Mouse (Mus musculus): ENCODE results near the gene Zranb3. TPM values are rescaled to one million over a fixed set of nuclear protein-coding genes. Genes with fewer than 3 reads are reported as not detected.
"Not testable (repeated sequence)": the region's sequence is repeated elsewhere in the genome, so short reads cannot be mapped to it uniquely, and the experiment has no call there.

Zranb3 gene
- total RNA-seq, 1 experiment from 2014 or later: 23.0 TPM

DNA sequence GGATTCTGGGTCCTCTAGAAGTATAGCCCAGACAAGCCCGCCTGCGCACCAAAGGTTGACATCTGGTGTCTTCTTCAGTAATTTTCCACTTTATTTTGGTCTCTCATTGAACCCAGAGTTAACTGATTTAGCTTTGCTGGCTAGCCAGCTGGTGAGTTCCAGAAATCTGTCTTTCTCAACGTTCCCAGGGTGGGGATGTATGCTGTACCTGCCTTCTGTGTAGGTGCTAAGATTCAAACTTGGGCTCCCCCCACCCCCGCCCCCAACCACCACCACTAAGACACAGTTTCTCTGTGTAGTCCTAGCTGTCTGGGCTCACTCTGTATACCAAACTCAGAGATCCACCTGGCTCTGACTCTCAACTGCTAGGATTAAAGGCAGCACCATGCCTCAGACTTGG is 128.8 kb downstream of the Zranb3 start:
- no peak for ATAC-seq (replicated peaks in 1 of 2; ENCODE audit: insufficient read depth in 1 of 2, low FRiP score in 2 of 2, low TSS enrichment in 1 of 2, low read depth in 1 of 2, poor library complexity in 2 of 2, severe bottlenecking in 2 of 2)

DNA sequence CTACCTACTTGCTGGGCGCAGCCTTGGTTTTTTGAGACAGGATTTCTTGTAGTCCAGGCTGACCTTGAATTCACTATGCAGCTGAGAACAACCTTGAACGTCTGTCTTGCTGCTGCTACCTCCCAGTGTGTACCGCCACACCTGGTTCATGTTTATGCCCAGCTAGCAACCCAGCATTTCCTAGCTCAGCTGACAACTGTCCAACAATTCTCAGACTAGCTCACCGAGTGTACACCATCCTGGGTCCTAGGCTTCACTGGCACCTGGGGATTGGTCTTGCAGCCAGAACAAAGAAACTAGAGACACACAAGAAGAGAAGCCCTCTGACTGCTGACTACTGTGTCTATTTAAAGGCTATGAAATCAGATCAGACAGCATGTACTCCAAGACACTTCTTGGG is 132.0 kb downstream of the Zranb3 start:
- no peak for ATAC-seq (replicated peaks in 1 of 2; ENCODE audit: insufficient read depth in 1 of 2, low FRiP score in 2 of 2, low TSS enrichment in 1 of 2, low read depth in 1 of 2, poor library complexity in 2 of 2, severe bottlenecking in 2 of 2)

DNA sequence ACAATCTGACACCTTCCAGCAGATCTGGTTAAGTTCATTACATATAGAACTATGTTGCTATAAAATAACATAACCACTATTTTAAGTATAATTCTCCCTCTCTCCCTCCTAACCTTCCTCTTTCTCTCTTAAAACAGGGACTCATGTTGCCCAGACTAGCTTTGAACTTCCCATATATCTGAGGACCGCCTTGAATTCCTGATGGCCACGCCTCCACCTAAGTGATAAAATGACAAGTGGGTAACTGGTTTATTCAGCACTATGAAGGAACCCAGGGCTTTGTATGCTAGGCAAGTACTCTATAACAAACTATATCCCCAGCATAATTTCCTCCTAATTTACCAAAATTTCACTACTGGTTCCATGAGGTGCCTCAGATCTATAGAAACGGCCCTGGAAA is 139.5 kb downstream of the Zranb3 start:
- no peak for ATAC-seq (replicated peaks in 1 of 2; ENCODE audit: insufficient read depth in 1 of 2, low FRiP score in 2 of 2, low TSS enrichment in 1 of 2, low read depth in 1 of 2, poor library complexity in 2 of 2, severe bottlenecking in 2 of 2)

DNA sequence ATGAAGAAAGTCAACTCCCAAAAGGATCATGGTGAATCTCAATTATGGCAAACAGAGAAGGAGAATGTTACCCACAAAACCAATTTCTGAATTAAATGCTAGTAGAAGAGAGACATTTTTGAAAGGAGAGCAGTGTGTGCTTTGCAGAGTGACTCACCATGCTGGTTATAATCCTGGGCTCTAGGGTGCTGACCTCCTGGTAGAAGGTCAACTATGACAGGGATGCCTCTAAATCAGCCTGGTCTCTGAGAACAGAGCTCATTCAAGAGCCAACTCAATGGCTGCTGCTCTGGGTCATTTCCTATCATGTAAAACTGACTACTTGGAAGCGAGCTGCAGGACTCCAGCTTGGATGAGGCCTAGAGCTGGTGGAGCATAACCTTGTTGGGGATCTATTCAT is 141.7 kb downstream of the Zranb3 start:
- ATAC-seq (replicated peaks in 1 of 2; ENCODE audit: insufficient read depth in 1 of 2, low FRiP score in 2 of 2, low TSS enrichment in 1 of 2, low read depth in 1 of 2, poor library complexity in 2 of 2, severe bottlenecking in 2 of 2): no peak

DNA sequence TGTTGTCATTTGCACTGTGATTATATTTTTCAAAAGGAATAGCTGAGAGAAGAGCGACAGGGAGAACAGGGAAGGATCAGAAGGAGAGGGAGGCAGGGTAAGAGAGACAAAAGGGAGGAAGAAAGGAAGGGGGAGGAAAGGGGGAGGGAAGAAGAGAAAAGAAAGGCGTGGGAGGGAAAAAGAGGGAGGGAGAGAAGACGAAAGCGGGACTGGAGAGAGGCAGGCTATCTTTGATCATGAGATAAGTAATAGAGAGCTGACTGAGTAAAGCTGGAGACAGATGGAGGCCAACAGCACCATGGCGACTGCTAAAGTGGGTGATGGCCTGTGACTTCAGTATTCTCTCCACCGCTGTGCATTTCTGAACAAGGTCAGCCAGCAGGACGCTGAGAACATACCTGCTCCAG is 143.5 kb downstream of the Zranb3 start:
- no peak for ATAC-seq (replicated peaks in 1 of 2; ENCODE audit: insufficient read depth in 1 of 2, low FRiP score in 2 of 2, low TSS enrichment in 1 of 2, low read depth in 1 of 2, poor library complexity in 2 of 2, severe bottlenecking in 2 of 2)

DNA sequence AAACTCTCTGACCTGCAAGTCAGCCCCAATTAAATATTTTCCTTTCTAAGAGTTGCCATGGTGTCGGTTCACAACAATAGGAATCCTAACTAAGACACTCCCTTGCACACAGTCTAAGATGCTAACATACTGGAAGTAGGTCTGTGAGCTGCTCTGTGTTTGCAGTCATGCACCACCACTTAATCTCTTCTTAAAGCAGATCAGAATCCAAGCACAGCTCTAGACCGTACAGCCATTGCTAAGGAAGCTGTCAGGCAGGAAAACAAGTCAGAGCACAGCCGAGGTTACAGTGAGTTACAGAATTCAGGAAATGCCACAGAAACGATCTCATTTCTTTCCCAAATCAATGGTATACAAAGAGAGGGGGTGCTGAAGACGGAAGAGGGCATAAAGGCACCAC is 144.0 kb downstream of the Zranb3 start:
- ATAC-seq (replicated peaks in 1 of 2; ENCODE audit: insufficient read depth in 1 of 2, low FRiP score in 2 of 2, low TSS enrichment in 1 of 2, low read depth in 1 of 2, poor library complexity in 2 of 2, severe bottlenecking in 2 of 2): no peak

DNA sequence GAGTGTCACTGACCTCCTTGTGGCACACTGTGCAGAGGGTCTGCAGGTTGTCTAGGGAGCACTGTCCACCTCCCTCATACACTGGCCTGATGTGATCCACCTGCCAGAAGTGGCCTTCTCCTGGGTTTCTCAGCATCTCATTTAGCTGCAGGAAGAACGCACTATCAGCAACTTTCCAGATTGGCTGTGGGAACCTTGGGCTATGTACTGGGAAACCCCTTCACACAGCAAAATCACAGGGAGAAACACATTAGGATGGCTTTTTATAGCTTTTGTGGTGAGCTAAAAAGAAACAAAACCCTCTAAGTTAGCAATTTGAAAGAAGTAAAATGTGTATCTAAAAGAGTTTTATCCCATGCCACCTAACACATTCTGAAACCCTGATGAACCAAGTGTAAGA is 146.3 kb downstream of the Zranb3 start:
- no peak for ATAC-seq (replicated peaks in 1 of 2; ENCODE audit: insufficient read depth in 1 of 2, low FRiP score in 2 of 2, low TSS enrichment in 1 of 2, low read depth in 1 of 2, poor library complexity in 2 of 2, severe bottlenecking in 2 of 2)

DNA sequence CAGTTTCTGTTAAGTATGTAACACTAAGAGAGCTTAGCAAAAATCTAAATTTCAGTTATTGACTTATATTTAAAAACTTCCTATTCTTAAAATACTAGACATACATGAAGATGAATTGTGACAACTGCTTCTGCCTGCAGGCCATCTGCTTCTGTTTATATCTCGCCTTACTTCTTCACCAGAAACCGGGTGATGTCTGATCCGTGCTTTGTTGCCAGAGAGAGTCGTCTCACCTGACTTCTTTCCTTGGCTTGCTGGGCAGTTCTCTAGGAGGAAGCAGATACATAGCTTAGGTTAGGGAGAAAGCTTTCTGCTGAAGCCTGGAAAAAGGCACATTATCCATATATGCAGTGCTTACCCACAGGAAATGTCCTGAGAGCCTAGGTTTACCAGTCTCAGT is 148.0 kb downstream of the Zranb3 start:
- no peak for ATAC-seq (replicated peaks in 1 of 2; ENCODE audit: insufficient read depth in 1 of 2, low FRiP score in 2 of 2, low TSS enrichment in 1 of 2, low read depth in 1 of 2, poor library complexity in 2 of 2, severe bottlenecking in 2 of 2)

DNA sequence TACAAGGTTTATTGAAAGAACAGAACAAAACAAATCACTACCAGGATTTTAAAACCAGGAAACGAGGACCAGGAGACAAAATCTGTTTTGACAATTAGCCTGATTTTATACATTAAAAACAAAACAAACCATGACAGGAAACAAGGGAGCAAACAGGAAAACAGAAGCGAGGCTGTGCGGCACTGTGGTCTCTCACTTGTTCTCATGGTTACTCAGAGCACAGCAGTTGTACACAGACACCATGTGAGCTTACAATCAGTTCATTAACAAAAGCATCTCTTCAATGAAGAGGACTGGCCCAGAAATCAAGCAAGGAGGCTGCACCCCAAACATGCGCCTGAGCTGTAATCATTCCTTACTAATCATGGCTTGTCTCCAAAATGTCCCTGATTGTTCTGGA is 148.6 kb downstream of the Zranb3 start:
- not testable (repeated sequence) for ATAC-seq (replicated peaks in 1 of 2; ENCODE audit: insufficient read depth in 1 of 2, low FRiP score in 2 of 2, low TSS enrichment in 1 of 2, low read depth in 1 of 2, poor library complexity in 2 of 2, severe bottlenecking in 2 of 2)

DNA sequence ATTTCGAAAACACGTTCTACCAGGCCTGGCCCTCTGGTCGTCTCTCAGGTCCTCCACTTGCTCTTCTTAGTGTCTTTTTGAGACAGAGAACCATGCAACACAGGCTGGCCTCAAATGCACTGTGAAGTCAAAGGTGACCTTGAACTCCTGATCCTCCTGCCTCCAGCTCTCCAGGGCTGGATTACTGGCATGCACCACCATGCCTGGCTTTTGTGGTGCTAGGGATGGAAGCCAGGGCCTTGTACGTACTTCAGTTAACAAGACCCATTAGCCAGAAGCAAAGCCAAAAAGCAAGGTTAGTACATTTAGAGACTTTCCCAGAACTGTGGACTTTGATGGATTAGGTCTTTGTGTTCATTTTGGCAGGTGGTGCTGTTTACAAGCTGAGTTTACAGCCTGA is 150.6 kb downstream of the Zranb3 start:
- no peak for ATAC-seq (replicated peaks in 1 of 2; ENCODE audit: insufficient read depth in 1 of 2, low FRiP score in 2 of 2, low TSS enrichment in 1 of 2, low read depth in 1 of 2, poor library complexity in 2 of 2, severe bottlenecking in 2 of 2)

DNA sequence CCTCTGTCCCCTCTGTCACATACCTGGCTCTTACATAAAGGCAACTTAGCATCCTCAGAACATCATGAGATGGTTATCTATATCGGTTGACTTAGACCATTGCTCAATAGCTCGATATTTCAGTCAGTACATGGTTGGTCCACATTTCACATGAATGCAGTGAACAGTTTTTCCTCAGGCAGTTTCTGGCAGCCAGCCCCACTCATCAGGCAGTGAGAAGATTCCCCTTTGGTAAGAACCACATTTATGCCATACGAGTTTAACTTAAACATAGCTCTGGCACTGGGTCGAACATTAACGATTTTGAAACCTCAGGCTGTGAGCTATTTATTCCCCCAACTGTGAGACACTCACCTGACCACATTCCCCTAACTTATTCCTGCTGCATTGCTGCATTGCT is 154.1 kb downstream of the Zranb3 start:
- no peak for ATAC-seq (replicated peaks in 1 of 2; ENCODE audit: insufficient read depth in 1 of 2, low FRiP score in 2 of 2, low TSS enrichment in 1 of 2, low read depth in 1 of 2, poor library complexity in 2 of 2, severe bottlenecking in 2 of 2)

DNA sequence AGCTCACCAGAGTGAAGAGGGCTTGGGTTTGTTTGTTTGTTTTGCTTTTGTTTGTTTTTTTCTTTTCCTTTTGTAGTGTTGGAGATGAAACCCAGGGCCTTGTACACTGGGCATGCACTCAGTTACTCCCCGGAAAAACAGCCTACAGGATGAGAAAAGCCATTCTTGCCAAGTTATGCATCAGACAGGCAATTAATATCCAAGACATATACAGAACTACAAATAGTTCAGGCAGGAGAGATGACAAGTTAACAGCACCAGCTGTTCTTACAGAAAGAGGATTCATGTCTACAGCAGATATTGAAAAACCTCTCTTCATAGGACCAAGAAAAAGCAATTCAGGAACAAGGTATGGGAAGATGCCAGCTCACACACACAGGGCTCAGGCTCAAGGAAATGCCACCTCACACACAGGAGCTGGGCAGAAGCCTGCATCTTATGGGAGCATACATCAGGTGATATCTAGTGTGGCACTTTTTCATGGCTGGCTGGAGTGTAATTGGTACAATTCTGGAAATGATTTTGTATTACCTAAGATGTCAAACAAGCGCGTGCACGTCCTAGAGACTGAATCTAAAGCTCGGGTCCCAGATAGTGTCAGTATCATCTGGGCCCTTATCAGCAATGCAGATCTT is 156.1 kb downstream of the Zranb3 start:
- no peak for ATAC-seq (replicated peaks in 1 of 2; ENCODE audit: insufficient read depth in 1 of 2, low FRiP score in 2 of 2, low TSS enrichment in 1 of 2, low read depth in 1 of 2, poor library complexity in 2 of 2, severe bottlenecking in 2 of 2)

DNA sequence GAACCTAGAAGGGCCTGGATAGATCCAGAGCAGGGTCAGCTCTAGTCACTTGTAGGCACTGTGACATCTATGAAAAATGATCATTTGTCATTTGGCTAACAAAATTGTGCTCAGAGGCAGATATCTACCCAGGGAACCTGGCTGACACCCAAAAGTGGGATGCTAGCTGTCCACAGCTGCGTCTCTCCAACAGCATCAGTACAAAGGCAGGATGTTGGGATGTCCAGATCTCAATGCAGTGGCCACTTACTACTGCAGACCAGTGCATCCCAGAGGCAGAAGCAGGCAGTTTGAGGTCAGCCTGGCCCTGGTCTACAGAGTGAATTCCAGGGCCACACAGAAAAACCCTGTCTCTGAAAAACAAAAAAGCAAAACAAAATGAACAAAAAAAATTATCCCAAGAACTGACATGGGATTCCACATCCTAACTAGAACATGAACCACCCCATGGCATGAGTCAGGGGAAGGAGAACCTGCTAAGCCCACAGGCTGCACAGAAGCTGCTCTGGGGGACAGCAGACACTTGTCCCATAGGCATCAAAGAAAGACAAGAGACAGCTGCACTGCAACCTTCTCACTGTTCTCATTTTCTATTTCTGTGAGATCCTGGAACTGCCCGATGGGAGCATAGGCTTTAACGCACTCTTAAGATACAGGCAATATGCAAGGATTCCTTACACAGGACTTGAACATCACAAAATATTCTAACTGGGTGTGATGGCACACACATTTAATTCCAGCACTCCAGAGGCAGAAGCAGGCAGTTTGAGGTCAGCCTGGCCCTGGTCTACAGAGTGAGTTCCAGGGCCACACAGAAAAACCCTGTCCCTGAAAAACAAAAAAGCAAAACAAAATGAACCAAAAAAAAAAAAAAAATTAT is 156.9 kb downstream of the Zranb3 start:
- ATAC-seq (replicated peaks in 1 of 2; ENCODE audit: insufficient read depth in 1 of 2, low FRiP score in 2 of 2, low TSS enrichment in 1 of 2, low read depth in 1 of 2, poor library complexity in 2 of 2, severe bottlenecking in 2 of 2): no peak

DNA sequence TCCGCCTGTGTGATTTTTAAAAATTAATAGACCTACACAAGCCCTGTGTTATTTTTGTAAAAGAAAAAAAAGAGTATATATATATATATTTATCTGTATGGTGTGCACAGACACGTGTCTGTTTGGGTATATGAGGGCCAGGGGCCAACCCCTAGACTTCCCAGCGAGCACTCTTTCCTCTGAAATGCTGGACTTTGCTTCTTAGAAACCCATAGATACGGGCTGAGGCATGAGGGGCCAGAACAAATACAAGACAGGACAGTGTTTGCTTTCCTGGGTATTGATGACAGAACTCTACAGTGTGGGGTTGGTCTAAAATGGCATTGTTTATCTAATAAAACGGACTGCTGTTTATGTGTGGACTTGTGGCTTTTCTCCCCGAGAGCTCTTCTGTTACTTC is 159.3 kb downstream of the Zranb3 start:
- ATAC-seq (replicated peaks in 1 of 2; ENCODE audit: insufficient read depth in 1 of 2, low FRiP score in 2 of 2, low TSS enrichment in 1 of 2, low read depth in 1 of 2, poor library complexity in 2 of 2, severe bottlenecking in 2 of 2): no peak

DNA sequence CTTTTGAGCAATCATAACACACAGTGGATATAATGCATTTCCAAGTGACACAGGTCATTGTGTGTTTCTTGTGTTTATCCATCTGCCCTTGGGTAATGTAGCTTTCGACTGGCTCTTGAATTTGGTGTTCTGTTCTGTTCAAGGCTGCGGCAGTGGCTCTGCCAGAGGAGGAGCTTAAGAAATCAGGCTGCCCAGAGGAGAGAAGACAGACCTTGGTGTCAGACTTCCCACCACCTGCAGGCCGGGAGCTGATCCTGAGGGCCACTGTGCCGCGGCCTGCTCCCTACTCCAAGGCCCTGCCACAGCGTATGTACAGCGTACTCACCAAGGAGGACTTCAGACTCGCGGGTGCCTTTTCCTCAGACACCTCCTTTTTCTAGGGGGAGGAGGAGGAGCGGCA is 160.6 kb downstream of the Zranb3 start:
- ATAC-seq (replicated peaks in 1 of 2; ENCODE audit: insufficient read depth in 1 of 2, low FRiP score in 2 of 2, low TSS enrichment in 1 of 2, low read depth in 1 of 2, poor library complexity in 2 of 2, severe bottlenecking in 2 of 2): no peak

DNA sequence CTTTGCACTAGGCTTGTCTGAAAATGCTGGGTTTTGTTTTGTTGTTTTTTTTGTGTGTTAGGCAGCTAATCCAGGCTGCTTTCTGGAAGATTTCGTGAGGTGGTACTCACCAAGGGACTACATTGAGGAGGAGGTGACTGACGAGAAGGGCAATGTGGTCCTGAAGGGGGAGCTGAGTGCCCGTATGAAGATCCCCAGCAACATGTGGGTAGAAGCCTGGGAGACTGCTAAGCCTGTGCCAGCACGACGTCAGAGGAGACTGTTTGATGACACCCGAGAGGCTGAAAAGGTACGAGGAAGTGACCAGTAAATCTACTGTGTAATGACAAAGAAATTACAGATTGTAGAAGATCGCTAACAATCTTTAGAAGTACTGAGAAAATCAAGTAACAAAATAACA is 165.6 kb downstream of the Zranb3 start:
- ATAC-seq (replicated peaks in 1 of 2; ENCODE audit: insufficient read depth in 1 of 2, low FRiP score in 2 of 2, low TSS enrichment in 1 of 2, low read depth in 1 of 2, poor library complexity in 2 of 2, severe bottlenecking in 2 of 2): no peak

DNA sequence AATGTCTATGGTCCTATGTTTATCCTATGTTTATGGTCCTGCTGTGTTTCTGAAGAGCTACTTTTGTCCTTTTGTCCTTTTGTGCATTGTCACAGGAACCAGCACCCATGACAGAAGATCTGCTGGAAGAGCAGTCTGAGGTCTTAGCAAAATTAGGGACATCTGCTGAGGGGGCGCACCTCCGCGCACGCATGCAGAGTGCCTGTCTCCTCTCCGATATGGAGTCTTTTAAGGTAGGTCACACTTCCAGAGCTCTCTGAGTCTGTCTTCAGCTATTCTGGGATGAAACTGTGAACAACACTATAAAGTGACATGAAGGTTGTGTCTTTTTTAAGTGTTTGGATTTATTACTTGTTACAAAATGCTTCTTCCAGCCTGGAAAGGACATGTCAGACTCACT is 168.5 kb downstream of the Zranb3 start:
- no peak for ATAC-seq (replicated peaks in 1 of 2; ENCODE audit: insufficient read depth in 1 of 2, low FRiP score in 2 of 2, low TSS enrichment in 1 of 2, low read depth in 1 of 2, poor library complexity in 2 of 2, severe bottlenecking in 2 of 2)

DNA sequence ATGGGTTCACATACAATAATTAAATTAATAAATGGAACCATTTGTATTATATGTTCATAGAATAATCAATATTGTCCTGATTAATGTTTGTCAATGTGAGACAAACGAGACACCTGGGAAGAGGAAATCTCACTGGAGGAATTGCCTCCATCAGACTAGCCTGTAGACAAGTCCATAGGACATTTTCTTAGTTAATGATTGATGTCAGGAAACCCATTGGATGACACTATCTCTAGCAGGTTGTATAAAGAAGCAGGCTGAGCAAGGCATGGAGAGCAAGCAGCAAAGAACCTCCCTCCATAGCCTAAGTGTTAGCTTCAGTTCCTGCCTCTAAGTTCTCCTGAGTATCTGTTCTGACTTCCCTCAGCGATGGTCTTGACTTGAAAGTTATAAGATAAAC is 169.4 kb downstream of the Zranb3 start:
- ATAC-seq (replicated peaks in 1 of 2; ENCODE audit: insufficient read depth in 1 of 2, low FRiP score in 2 of 2, low TSS enrichment in 1 of 2, low read depth in 1 of 2, poor library complexity in 2 of 2, severe bottlenecking in 2 of 2): no peak

DNA sequence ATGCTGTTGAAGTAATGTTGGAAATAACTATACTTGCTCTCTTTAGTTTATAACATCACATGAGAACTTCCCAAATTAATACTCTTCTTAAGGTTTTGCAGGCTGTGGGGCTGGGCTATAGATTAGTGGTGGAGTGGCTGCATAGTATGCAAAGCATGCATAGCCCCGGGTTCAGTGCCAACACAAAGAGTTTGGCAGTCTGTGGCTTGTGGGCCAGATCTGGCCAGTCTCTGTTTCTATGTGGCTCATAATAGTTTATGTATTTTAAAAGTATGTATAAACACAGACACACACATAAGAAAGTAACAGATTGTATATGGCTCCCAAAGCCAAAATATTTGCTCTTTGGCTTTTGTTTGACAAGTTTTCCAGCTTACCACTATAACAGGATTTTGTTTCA is 187.0 kb downstream of the Zranb3 start:
- no peak for ATAC-seq (replicated peaks in 1 of 2; ENCODE audit: insufficient read depth in 1 of 2, low FRiP score in 2 of 2, low TSS enrichment in 1 of 2, low read depth in 1 of 2, poor library complexity in 2 of 2, severe bottlenecking in 2 of 2)
